Mouse (Mus musculus): Measurements from ENCODE around the gene Zdhhc7. TPM values are rescaled to one million over a fixed set of nuclear protein-coding genes. Genes with fewer than 3 reads are reported as not detected.

Zdhhc7 gene
- total RNA-seq, 2 experiments from 2014 or later: 8.0 to 9.6 TPM

DNA sequence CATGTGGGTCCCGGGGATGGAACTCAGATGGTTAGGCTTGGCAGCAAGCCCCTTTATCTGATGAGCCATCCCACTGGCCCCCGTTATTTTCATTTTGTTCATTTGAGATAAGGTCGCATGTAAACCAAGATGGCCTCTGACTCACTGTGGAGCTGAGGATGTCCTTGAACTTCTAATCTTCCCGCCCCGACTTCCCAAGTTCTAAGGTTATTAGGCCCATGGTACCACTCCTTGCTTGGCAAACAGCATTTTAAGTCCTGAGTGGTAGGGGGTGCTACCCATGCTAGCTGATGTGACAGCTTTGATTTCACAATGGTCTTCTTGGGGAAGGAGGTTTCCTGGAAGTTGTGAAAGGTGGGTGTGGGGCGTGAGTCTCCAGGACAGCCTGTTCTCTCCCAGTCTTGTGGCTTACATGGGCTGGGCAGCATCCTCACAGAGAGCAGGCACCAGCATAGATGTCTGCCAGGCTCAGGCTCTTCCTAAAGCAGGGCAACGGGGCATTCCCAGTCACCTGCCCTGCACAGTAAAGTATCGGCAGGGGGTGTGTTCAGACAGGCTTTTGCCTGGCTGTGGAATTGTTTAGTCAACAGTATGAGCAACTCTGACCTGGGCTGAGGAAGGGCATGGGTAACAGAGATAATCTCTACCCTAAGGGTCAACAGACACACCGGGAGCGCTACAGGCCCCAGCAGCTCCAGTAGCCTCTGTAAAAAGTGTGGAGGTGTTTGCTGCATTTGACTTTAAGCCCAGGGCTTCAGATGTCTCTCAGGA, 58.6 kb downstream of the Zdhhc7 start:
- ATAC-seq (replicated peaks; ENCODE audit: low FRiP score, poor library complexity, severe bottlenecking): no peak

DNA sequence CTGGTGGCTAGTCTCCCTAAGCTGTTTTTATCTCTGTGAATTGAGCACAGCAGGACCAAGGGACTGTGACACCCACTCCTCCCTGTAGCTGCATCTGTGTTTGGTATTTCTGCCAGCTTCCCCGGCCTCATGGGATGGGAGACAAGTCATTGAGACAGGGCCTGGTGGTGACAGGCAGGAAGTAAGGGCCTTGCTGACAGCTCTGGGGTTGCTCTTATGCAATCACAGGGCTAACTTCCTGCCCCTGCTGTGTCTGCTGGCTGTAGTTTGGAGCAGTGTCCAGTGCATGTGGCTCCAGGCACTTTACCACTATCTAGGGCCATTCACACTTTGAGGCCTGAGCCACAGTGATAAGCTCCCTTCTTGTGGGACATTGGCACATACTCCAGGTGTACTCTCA, 60.4 kb downstream of the Zdhhc7 start:
- ATAC-seq (replicated peaks; ENCODE audit: low FRiP score, poor library complexity, severe bottlenecking): no peak

DNA sequence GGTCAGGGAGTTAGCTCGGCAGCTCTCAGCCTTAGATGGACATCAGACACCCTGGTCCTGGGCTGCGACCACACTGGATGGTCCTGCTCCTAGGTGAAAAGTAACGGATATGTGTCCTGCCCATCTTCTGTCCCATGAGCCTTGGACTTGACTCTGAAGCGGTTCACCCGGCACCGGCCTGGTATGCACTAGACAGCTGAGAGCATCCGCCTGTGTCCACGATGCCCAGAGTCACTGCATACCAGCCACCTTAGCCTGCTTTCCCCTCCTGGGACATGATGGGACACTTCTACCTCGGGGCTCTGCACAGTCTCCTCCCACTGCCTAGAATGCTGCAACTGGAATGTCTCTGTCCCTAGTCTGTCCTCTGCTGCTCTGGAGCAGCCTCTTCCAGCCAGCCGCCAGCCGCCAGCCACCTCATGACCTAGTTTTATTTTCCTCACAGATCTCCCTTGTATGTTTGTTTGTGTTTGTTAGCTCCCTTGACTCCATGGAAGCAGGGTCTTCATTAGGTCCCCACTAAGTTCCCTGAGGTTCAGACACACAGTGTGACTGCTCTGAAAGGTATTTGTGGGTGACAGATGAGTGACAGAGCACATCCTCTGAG, 61.9 kb downstream of the Zdhhc7 start:
- ATAC-seq (replicated peaks; ENCODE audit: low FRiP score, poor library complexity, severe bottlenecking): no peak

DNA sequence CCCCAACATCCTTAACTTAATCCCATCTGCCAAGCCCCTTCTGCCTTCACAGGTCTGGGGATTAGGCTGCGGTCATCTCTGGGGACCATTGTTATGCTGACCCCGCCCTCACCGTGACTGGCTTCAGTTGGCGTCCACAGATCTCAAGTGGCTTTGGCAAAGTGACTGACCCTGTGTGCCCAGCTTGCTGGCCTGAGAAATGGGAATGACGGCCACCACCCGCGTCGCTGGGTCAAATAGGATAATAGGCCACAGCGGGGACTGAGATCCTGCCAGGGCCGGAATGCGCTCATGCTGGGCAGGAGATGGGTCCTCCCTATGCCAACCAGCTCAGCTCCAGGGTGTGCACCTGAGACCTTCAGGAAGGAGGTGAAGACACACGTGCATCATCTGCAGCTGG, 62.5 kb downstream of the Zdhhc7 start:
- ATAC-seq (replicated peaks; ENCODE audit: low FRiP score, poor library complexity, severe bottlenecking): no peak

DNA sequence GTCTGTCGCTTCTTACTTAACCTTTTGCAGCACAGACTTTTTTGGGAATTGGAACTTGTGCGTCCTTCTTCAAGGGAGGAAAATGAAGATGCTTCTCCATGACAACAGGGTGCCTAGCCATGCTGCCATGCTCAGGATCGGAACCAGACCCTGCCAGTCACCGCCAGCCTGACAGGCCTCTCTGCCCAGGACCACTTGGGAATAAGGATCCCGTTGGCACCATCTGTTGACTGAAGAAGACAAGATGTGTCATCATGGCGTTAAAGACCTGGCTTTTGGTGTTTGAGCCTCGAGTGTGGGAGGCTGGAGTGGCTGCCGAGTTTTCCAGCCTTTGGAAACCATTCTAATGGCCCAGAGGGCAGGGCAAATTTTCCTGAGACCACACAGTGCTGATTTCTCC, 63.7 kb downstream of the Zdhhc7 start:
- ATAC-seq (replicated peaks; ENCODE audit: low FRiP score, poor library complexity, severe bottlenecking): no peak

DNA sequence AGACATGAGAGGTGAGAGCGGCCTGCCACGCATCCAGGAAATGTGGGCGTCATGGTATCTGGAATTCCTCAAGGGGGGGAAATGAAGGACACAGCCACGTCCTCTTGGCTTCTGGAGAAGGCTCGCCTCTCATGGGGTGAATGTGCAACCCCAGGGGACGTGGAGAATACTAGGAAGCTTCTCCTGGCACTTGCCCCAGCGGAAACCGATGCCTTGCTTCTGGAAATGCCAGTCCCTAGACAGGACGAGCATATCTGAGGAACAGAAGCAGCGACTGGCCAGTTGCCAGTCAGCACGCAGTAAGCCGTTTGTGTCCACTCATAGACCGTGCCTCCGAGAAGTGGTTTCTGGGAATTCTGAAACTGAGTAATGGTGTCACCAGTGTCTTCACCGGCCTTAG, 64.1 kb downstream of the Zdhhc7 start:
- no peak for ATAC-seq (replicated peaks; ENCODE audit: low FRiP score, poor library complexity, severe bottlenecking)

DNA sequence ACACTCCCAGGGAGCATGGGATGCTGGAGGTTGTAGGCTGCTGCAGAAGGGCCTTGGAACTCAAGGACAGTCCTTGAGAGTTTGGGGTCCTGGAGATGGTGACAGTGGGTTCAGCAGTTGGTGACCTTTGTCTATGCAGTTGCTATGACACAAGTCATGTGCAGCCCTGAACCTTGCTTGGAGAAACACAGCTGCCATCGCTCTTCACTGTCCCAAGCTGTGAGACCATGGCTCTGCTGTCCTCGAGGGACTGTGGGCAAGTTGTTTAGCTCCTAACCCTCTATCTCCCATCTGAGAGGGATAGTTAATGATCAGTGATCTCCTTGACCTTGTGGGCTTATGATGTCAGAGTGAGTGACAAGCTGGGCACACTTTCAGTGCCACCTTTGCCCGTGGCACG, 64.7 kb downstream of the Zdhhc7 start:
- no peak for ATAC-seq (replicated peaks; ENCODE audit: low FRiP score, poor library complexity, severe bottlenecking)

DNA sequence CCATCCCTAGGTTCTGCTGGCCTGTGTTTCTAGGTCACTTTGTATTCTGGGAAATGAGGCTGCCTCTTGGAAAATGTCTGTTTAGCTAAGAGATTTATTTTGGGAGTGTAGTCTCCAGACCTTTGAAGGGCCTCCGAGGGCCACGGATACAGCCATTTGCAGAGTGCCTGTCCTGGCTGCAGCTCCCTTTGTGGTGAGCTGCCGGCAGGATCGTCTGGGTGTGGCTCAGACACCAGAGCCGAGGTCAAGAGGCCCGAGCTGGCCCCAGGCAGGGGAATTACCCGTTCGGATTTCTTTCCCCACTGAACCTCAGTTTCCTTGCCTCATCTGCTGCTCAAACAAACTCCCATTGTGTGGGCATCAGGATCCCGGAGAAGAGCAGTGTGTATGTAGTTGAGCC, 65.2 kb downstream of the Zdhhc7 start:
- ATAC-seq (replicated peaks; ENCODE audit: low FRiP score, poor library complexity, severe bottlenecking): no peak

DNA sequence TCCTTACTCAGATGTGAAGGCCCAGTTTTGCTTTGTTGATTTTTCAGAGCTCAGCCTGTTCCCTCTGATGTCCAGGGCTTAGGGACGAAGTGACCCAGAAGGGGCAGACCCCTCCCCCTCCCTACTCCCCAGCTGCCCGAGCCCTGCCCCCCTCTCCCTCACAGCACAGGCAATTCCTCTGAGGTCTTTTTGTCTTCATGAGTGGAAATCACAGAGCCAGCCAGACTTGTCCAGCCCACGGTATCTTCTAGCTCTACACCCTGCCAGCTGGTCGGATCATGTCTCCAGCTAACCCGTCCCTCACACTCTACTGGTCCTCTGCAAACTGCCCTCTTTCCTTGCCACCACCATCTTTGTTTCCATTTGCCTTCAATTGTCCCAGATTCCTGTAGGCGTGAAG, 66.8 kb downstream of the Zdhhc7 start:
- ATAC-seq (replicated peaks; ENCODE audit: low FRiP score, poor library complexity, severe bottlenecking): no peak

DNA sequence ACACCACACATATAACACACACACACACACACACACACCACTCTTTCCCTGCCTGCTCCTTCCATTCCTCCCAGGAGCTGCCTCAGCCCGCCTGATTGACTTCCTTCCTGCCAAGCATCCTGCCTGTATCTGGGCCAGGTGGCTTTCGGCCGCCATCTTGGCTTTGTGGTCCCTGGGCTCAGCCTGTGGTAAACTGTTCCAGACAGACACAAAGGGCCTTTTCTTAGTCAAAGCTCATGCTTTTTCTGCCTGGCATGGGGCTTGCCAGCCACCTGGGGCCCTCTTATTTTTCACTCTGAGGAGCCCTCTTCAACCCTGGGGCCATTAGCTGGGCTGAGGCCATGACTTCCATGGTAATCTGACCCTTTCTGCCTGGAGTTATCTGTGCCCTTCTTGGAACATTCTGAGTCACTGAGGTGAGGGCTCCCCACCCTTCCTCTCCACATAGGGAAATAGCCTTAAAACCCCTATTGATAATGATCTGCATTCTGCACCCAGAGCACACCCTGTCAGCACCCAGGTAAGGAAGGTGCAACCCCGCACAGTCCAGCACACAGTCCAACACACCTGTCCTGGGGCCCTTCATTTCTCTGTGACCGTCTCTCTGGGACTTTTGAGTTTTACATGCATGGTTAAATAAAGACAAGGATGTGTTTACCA, 68.6 kb downstream of the Zdhhc7 start:
- no peak for ATAC-seq (replicated peaks; ENCODE audit: low FRiP score, poor library complexity, severe bottlenecking)

Other genes with a start within 250 kb of the Zdhhc7 start
- gene Klhl36, start 239.2 kb downstream of the Zdhhc7 start, total RNA-seq (2015; ENCODE audit: low replicate concordance): 1.1 TPM in 1 of 2 replicates, not detected in the other
- 1.8 and 2.3 TPM in 2 replicates for gene Klhl36, start 239.2 kb downstream of the Zdhhc7 start, total RNA-seq (2017; ENCODE audit: low replicate concordance)
- 47.8 and 119 TPM in 2 replicates for gene Usp10, start 191.1 kb downstream of the Zdhhc7 start, total RNA-seq (2015; ENCODE audit: low replicate concordance)
- 77.7 and 112 TPM in 2 replicates for gene Usp10, start 191.1 kb downstream of the Zdhhc7 start, total RNA-seq (2017; ENCODE audit: low replicate concordance)
- gene Gm20388, start 190.6 kb downstream of the Zdhhc7 start, total RNA-seq (2015; ENCODE audit: low replicate concordance): 4.2 and 5.0 TPM in 2 replicates
- 7.4 TPM in 1 of 2 replicates, not detected in the other for gene Gm20388, start 190.6 kb downstream of the Zdhhc7 start, total RNA-seq (2017; ENCODE audit: low replicate concordance)
- gene Crispld2, start 109.0 kb downstream of the Zdhhc7 start, total RNA-seq (2015; ENCODE audit: low replicate concordance): 2.2 and 4.6 TPM in 2 replicates
- 1.9 and 2.1 TPM in 2 replicates for gene Crispld2, start 109.0 kb downstream of the Zdhhc7 start, total RNA-seq (2017; ENCODE audit: low replicate concordance)
- gene 6430548M08Rik, start 12.7 kb upstream of the Zdhhc7 start, total RNA-seq (2015; ENCODE audit: low replicate concordance): 4.7 and 5.0 TPM in 2 replicates
- gene 6430548M08Rik, start 12.7 kb upstream of the Zdhhc7 start, total RNA-seq (2017; ENCODE audit: low replicate concordance): 1.9 and 7.3 TPM in 2 replicates
- gene Fam92b, start 76.0 kb upstream of the Zdhhc7 start, total RNA-seq (2015; ENCODE audit: low replicate concordance): not detected in 2 replicates
- not detected in 2 replicates for gene Fam92b, start 76.0 kb upstream of the Zdhhc7 start, total RNA-seq (2017; ENCODE audit: low replicate concordance)
- 134 and 153 TPM in 2 replicates for gene Gse1, start 127.0 kb upstream of the Zdhhc7 start, total RNA-seq (2015; ENCODE audit: low replicate concordance)
- 105 and 130 TPM in 2 replicates for gene Gse1, start 127.0 kb upstream of the Zdhhc7 start, total RNA-seq (2017; ENCODE audit: low replicate concordance)